Mouse (Mus musculus) thymus, postnatal 25 days (tissue): ENCODE measurements at regions not wholly inside any gene's neighbourhood (a gene's known extent, or its start where the extent isn't known, plus 50 kb on each side); places are given as distances from the start of the nearest gene placed in this dataset.

Experiments
- DNase-seq: peaks from one replicate; pipeline ENCODE4 v3.0.0; 2022

- no peak for DNase-seq
These were observed 60.1 kb upstream of the Dlg1 start for GRCm38 (mm10) chr16:31603185-31603584.

- DNase-seq = no peak
These were observed 56.7 kb upstream of the Dlg1 start for GRCm38 (mm10) chr16:31606389-31607177.

- no peak for DNase-seq
These were observed 54.3 kb upstream of the Dlg1 start for GRCm38 (mm10) chr16:31608964-31609363.

- DNase-seq = no peak
These were observed 53.7 kb upstream of the Dlg1 start for GRCm38 (mm10) chr16:31609394-31610172.
